Mouse (Mus musculus) embryo, embryonic 11.5 days (tissue): ENCODE measurements around the gene Slc37a1.
"Not testable (repeated sequence)": the region's sequence is repeated elsewhere in the genome, so short reads cannot be mapped to it uniquely, and the experiment has no call there.

Experiments used
- DNase-seq: peaks from one replicate; pipeline ENCODE4 v3.0.0-alpha.2; 2012; ENCODE audit warnings: low read depth, low spot score

The Slc37a1 gene

GRCm38 (mm10) chr17:31349388-31349787 is 62.8 kb downstream of the Slc37a1 start:
- DNase-seq: no peak

GRCm38 (mm10) chr17:31351984-31352383 is 65.4 kb downstream of the Slc37a1 start:
- no peak for DNase-seq

- no peak for DNase-seq
These were observed 66.7 kb downstream of the Slc37a1 start for GRCm38 (mm10) chr17:31353255-31353654.

DNA sequence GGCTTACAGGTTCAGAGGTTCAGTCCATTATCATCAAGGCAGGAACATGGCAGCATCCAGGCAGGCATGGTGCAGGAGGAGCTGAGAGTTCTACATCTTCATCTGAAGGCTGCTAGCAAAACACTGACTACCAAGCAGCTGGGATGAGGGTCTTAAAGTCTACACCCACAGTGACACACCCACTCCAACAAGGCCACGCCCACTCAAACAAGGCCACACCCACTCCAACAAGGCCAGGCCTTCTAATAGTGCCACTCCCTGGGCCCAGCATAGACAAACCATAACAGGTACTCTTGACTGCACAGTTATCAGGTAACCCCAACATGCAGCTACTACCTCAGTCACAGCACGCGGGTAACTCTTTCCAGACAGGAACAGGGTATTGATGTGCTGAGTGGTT is 68.1 kb downstream of the Slc37a1 start:
- not testable (repeated sequence) for DNase-seq

DNA sequence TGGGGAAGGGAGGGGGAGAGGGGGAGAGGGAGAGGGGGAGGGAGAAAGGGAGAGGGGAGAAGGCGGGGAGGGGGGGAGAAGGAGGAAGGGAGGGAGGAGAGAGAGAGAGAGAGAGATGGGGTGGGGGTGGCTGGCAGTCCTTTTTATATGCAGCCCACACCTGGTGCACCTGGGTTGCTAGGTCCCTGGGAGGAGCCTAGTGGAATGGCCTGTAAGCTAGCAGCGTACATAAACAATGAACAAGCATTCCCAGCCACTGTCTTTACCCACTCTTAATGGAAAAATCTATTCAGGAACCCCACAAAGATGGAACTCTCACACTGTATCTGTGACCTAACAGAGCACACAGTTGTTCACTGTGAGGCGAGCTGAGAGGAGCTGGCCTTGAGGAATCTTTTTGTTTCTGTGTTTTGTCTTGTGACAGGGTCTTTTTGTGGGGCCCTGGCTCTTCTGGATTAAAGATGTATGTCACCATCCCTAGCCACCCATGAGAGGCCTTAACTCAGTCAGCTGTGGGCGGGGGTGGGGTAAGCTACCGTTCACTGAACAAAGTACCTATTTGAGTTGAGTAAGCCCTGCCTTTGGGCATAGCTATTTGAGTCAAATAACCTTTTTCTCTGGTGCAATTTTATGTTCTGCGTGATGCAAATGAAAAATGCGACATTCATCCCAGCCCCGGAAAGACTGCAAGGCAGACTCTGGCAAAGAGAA is 69.4 kb downstream of the Slc37a1 start:
- no peak for DNase-seq

DNA sequence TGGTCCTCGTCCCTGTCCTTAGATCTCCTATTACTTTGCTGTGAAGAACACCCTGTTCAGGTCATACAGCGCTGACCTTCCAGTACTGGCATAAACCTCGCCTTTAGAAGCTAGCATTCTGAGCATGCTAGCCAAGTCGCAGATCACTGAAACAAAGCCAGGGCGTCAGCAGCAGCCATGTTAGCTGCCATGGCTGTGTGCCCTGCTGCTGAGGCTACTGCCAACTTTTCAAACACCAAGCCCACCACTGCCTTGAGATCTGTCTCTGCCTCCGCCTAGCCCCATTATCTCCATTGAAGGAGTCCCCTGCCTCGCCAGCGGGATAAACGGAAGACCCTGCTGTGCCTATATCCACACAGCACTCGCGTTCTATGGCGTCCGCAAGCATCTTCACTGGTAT is 74.0 kb downstream of the Slc37a1 start:
- DNase-seq: no peak

DNA sequence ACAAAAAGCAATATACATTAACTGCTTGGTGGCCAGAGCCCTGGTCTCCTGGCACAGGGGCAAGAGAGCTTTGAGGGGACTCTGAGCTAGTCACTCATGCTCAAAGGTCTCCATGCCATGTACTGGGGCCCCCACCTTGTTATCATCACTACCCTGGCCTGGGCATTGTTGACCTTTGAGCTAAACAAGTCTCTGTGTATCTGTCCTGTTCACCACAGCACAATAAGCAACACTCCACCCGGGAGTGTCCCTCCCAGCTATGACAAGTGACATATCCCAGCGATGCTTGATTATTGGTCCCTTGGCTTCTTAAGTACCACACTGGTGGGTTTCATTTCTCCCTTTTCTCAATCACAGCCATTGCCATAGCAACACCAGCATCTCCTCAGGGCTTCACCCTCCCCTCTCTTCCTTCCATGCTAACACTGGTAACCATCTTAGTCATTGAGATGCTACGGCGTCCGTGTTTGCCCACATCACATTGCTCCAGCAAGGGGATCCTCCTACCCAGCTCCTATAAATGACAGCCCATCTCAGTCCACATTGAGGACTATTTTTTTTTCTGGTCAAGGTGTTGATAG is 79.1 kb downstream of the Slc37a1 start:
- no peak for DNase-seq

DNA sequence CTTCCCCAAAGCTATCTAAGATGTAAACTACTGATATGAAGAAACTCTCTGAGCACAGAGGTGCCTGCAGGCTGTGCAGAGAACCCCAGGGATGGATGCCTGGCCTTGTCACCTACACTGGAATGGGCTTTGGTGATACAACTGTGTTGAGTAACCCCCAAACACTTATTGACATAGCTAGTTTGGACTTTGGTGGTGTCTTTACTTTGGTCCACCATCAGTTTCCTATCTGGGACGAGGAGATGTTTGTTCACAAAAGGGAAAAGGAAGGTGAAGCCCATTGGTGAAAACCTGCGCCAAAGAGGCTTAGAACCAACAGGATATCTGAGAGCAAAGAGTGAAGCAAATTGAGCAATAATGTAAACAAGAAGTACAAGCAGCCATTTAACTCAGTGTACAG is 83.6 kb downstream of the Slc37a1 start:
- DNase-seq: no peak

DNA sequence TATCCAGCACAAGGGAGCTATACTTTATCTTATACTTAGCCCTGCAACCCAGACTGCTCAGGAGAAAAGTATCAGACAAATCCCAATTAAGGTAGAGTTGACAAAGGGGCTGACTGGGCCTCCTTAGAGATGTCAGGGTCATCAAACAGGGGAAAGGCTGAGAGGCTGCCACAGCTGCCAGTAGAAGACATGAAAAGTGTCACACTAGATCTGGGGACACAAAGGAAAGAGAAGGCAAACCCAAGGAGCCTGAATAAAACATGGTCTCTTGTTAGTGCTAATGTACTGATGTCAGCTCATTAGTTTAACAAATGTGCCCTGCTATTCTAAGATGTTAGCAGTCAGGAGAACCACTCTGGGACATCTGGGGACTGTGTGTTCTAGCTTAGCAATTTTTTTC is 84.3 kb downstream of the Slc37a1 start:
- DNase-seq: no peak

- DNase-seq: peak; percentile 62
These were observed 91.4 kb downstream of the Slc37a1 start for GRCm38 (mm10) chr17:31377961-31378360.

DNA sequence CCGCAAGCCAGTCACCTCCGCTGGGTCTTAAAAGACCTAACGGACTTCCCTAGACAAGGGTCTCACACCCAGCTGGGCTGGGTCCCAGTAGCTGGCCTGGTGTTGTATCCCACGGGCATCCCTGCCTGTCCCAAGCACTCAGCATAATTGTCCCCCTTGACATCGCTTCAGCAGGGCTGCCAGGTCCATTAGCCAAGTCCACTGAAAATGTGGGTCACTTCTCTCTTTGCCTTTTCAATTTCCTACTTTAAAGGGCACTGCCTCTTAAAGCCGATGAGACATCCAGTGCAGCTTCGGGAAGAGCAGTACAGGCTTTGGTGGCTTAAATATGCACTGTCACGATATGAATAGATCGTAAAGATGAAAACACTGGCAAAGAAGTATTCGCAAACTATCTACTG is 91.8 kb downstream of the Slc37a1 start:
- DNase-seq: no peak

GRCm38 (mm10) chr17:31379086-31379485 is 92.5 kb downstream of the Slc37a1 start:
- DNase-seq: no peak

GRCm38 (mm10) chr17:31379863-31380262 is 93.3 kb downstream of the Slc37a1 start:
- no peak for DNase-seq

DNA sequence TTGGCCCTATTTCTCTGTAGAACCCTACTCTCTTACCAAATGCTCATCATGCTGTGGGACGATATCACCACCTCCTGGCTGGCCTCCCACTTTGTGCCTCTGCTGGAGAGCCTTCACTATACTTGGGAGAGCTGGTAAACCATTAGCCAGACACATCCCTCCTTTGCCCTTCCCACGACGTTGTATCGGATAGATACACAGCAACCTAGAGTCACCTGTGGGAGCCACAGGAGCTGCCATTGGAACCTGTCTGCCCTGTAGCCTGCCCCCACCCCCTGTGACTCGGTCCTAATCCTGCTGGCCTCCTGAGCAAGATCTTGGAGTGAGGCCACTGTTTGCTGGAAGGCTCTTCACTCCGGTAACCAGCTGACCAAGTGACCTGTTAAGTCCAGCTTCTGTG is 96.7 kb downstream of the Slc37a1 start:
- DNase-seq: no peak

- no peak for DNase-seq
These were observed 98.5 kb downstream of the Slc37a1 start for GRCm38 (mm10) chr17:31384968-31385627.

- peak; percentile 72 for DNase-seq
These were observed 99.4 kb downstream of the Slc37a1 start, which contains the start of gene Pde9a for GRCm38 (mm10) chr17:31385671-31386665. Gene Pde9a (plus strand): TSS chr17:31386210.

DNA sequence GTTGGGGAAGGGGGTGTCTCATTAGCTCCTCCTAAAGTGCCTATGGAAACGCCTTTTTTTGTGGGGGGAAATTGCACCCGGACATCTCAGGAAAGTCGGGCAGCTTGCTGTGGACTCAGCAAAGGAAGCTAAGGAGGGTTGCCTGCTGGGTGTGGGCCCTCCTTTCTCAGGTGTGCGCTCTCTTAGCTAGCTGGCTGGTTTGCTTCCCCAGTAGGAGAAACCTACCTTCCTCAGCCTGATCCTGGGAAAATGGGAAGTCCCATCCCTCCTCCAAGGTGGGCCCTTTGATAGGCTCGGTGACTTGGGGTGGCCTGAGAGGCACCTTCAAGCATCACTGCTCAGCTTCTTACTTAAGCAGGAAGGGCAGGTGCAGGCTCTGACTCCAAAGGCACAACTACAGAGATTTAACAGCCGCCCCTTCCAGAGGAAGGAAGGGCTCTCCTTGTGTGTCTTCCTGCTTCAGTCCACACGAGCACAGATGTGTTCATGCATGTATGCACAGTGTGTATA is 100.2 kb downstream of the Slc37a1 start:
- DNase-seq: no peak

- DNase-seq: no peak
These were observed 102.9 kb downstream of the Slc37a1 start for GRCm38 (mm10) chr17:31389432-31390050.

- DNase-seq: no peak
These were observed 104.9 kb downstream of the Slc37a1 start for GRCm38 (mm10) chr17:31391462-31391861.

GRCm38 (mm10) chr17:31392041-31392440 is 105.4 kb downstream of the Slc37a1 start:
- DNase-seq: no peak

GRCm38 (mm10) chr17:31393811-31394210 is 107.2 kb downstream of the Slc37a1 start:
- DNase-seq: no peak
